Mouse (Mus musculus): ENCODE data around the gene B830017H08Rik.

GRCm38 (mm10) chr16:17806581-17807191, 26.2 kb upstream of the B830017H08Rik start:
- TF ChIP-seq CTCF (IDR thresholded peaks at IDR 0.05; ENCODE audit: control insufficient read depth, insufficient read depth, insufficient read length) (no peak), MYOG (IDR thresholded peaks at IDR 0.05; ENCODE audit: control insufficient read depth, extremely low read depth, insufficient read length) (no peak), MYOD1 (IDR thresholded peaks at IDR 0.05; ENCODE audit: control insufficient read depth, insufficient read length, low read depth) (no peak), MAX (IDR thresholded peaks at IDR 0.05) (no peak), USF1 (IDR thresholded peaks at IDR 0.05; ENCODE audit: low read depth) (no peak), FOSL1 (IDR thresholded peaks at IDR 0.05; ENCODE audit: insufficient read depth, low read length, poor library complexity, severe bottlenecking) (no peak), CEBPB (IDR thresholded peaks at IDR 0.05; ENCODE audit: low read depth) (no peak)
